Mouse (Mus musculus) layer of hippocampus, postnatal 36 days (tissue): ENCODE results near the gene Slc31a2. TPM values are rescaled to one million over a fixed set of nuclear protein-coding genes. Genes with fewer than 3 reads are reported as not detected.

ENCODE experiments used
- DNase-seq, 2 experiments: peaks; one replicate each; pipeline ENCODE4 v3.0.0; 2022
- total RNA-seq, 2 experiments: library from RNA; stranded (reverse); gene quantifications; 2 replicates each; pipeline ENCODE4 v1.2.3; 2021

The Slc31a2 gene
- total RNA-seq, 2 experiments from 2014 or later = 9.3 to 10.5 TPM

- no peak for DNase-seq
Observed at GRCm38 (mm10) chr4:62282969-62283368, 20.6 kb downstream of the Slc31a2 start.

GRCm38 (mm10) chr4:62285576-62285975 lies 23.2 kb downstream of the Slc31a2 start:
- DNase-seq = no peak

- DNase-seq = peak; percentile 71 to 81
Observed at GRCm38 (mm10) chr4:62286257-62286991, 24.1 kb downstream of the Slc31a2 start.

- no peak for DNase-seq
Observed at GRCm38 (mm10) chr4:62286992-62287900, 24.9 kb downstream of the Slc31a2 start.

- no peak for DNase-seq
Observed at GRCm38 (mm10) chr4:62289226-62289625, 26.9 kb downstream of the Slc31a2 start.

- no peak for DNase-seq
Observed at GRCm38 (mm10) chr4:62290816-62291505, 28.6 kb downstream of the Slc31a2 start.

- no peak for DNase-seq
Observed at GRCm38 (mm10) chr4:62292461-62293180, 30.3 kb downstream of the Slc31a2 start.

- DNase-seq = no peak
Observed at GRCm38 (mm10) chr4:62293219-62293861, 31.0 kb downstream of the Slc31a2 start.

- DNase-seq = no peak
Observed at GRCm38 (mm10) chr4:62294741-62295140, 32.4 kb downstream of the Slc31a2 start.

- no peak for DNase-seq
Observed at GRCm38 (mm10) chr4:62297280-62298130, 35.1 kb downstream of the Slc31a2 start.

GRCm38 (mm10) chr4:62300001-62300400 lies 37.6 kb downstream of the Slc31a2 start:
- DNase-seq = no peak

GRCm38 (mm10) chr4:62302795-62303194 lies 40.4 kb downstream of the Slc31a2 start:
- DNase-seq = no peak

- DNase-seq = no peak
Observed at GRCm38 (mm10) chr4:62303288-62303687, 40.9 kb downstream of the Slc31a2 start.

- DNase-seq = no peak
Observed at GRCm38 (mm10) chr4:62306301-62306700, 43.9 kb downstream of the Slc31a2 start.

GRCm38 (mm10) chr4:62306840-62307239 lies 44.5 kb downstream of the Slc31a2 start:
- no peak for DNase-seq

GRCm38 (mm10) chr4:62308406-62308805 lies 46.0 kb downstream of the Slc31a2 start:
- DNase-seq = no peak

- DNase-seq = no peak
Observed at GRCm38 (mm10) chr4:62312821-62313220, 50.5 kb downstream of the Slc31a2 start.

GRCm38 (mm10) chr4:62313641-62314211 lies 51.4 kb downstream of the Slc31a2 start:
- no peak for DNase-seq

- DNase-seq = no peak
Observed at GRCm38 (mm10) chr4:62314516-62314915, 52.2 kb downstream of the Slc31a2 start.

- no peak for DNase-seq
Observed at GRCm38 (mm10) chr4:62316456-62316855, 54.1 kb downstream of the Slc31a2 start.
